Mouse (Mus musculus) liver, postnatal 0 days (tissue): ENCODE data around the gene Smyd1. TPM values are rescaled to one million over a fixed set of nuclear protein-coding genes. Genes with fewer than 3 reads are reported as not detected.

Experiments used
- ATAC-seq: fragments of 200-750 bp; cut with Nextera tagmentation; 2 replicates; pipeline ENCODE4 v1.8.0; 2017; ENCODE audit warnings: mild to moderate bottlenecking, moderate library complexity
- DNase-seq: peaks from one replicate; pipeline ENCODE4 v3.0.0-alpha.2; 2016
- H3K27ac ChIP-seq: fragments of 300-500 bp; sonication (generic); 2 replicates; pipeline ENCODE4 v1.5.1; 2014; ENCODE audit warnings: antibody characterized with exemption, moderate library complexity, mild to moderate bottlenecking, low read depth
- H3K27me3 ChIP-seq: fragments of 300-500 bp; sonication (generic); 2 replicates; pipeline ENCODE4 v1.6.1; 2014; ENCODE audit warnings: low read length, control low read depth, mixed read lengths; ENCODE audit not compliant: insufficient read depth
- H3K36me3 ChIP-seq: fragments of 300-500 bp; sonication (generic); replicated peaks from 2 replicates; pipeline ENCODE4 v1.6.1; 2014; ENCODE audit warnings: mild to moderate bottlenecking, control low read depth, low read length, moderate library complexity, mixed read lengths; ENCODE audit not compliant: insufficient read depth
- H3K4me1 ChIP-seq: fragments of 300-500 bp; sonication (generic); 2 replicates; pipeline ENCODE4 v1.6.1; 2014; ENCODE audit warnings: antibody characterized with exemption, mild to moderate bottlenecking, control low read depth; ENCODE audit not compliant: insufficient read depth
- H3K4me2 ChIP-seq: fragments of 300-500 bp; sonication (generic); 2 replicates; pipeline ENCODE4 v1.6.1; 2014; ENCODE audit warnings: low read depth, mild to moderate bottlenecking, low read length, moderate library complexity, mixed read lengths
- H3K4me3 ChIP-seq: fragments of 300-500 bp; sonication (generic); 2 replicates; pipeline ENCODE4 v1.5.1; 2014; ENCODE audit warnings: low read depth, low read length
- H3K9ac ChIP-seq: fragments of 300-500 bp; sonication (generic); replicated peaks from 2 replicates; pipeline ENCODE4 v1.6.1; 2014; ENCODE audit warnings: mild to moderate bottlenecking, moderate library complexity
- H3K9me3 ChIP-seq: fragments of 300-500 bp; sonication (generic); 2 replicates; pipeline ENCODE4 v1.6.1; 2016; ENCODE audit warnings: mild to moderate bottlenecking, control low read depth, low read length, mixed read lengths
- CTCF ChIP-seq: sonication (generic); IDR thresholded peaks from 2 replicates; pipeline ENCODE4 v1.5.1; 2016; ENCODE audit warnings: antibody characterized with exemption, low read depth
- EP300 ChIP-seq: IDR thresholded peaks from 2 replicates; pipeline ENCODE4 v1.6.1; 2016; ENCODE audit warnings: antibody characterized with exemption, low read depth, mild to moderate bottlenecking
- WGBS: fragments of 180-500 bp; shearing (Covaris S2); extraction: QIAGEN DNeasy Blood & Tissue Kit; methylation state at CpG from one replicate; pipeline ENCODE4 v1.1.7; 2014; ENCODE audit not compliant: insufficient replicate concordance; 5-methylcytosine and 5-hydroxymethylcytosine counted together
- polyA plus RNA-seq: library from polyadenylated mRNA; unstranded; fragments of >200 nt; fragmentation: Nextera tagmentation; extraction: Ambion mirVana; gene quantifications from 2 replicates; pipeline ENCODE4 v1.2.1, GENCODE M21; 2015

The Smyd1 gene
- polyA plus RNA-seq, 1 experiment from 2014 or later = 0.22 TPM

DNA sequence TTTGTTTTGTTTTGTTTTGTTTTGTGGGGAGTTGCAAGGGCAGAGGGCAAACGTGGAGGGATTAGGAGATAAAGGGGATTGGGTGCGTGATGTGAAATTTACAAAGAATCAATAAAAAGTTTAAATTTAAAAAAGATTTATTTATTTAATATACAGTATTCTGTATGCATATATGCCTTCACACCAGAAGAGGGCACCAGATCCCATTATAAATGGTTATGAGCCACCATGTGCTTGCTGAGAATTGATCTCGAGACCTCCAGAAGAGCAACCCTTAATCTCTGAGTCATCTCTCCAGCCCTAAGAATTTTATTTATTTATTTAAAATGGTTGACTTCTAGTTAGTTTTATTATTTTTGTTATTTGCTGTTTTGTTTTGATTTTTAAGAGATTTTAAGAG, 78.8 kb downstream of the Smyd1 start:
- no peak for ATAC-seq
- H3K27me3 ChIP-seq = no peaks in the 10 kb centered on the region
- 70% methylated on average over 3 of the region's 3 CpGs for WGBS

DNA sequence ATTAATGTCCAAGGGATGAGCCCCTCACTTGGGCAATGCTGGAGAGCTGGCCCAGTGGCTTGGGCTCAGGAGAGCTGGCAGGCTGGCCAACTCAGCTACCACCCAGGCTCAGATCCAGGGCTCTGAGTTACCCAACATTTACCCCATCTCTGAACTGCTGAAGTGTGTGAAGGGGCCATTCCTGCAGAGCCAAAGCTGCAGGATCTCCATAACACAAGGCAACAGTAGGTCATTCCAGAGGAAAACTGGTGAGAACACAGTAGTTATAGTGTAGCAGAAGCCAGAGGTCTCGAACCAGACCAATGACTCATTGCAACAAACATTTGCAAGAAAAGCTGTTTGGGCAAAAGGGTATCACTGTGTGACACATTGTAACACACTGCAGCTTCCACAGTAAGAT, 79.2 kb downstream of the Smyd1 start:
- WGBS = 71% methylated on average over 1 of the region's 1 CpGs
- ATAC-seq (no peak), DNase-seq (no peak)
- no peak overlapping the region for H3K27ac ChIP-seq
- H3K4me2 ChIP-seq = no peak overlapping the region
- peaks cover 2% of the 10 kb centered on the region; the same call in 1 of the 2 replicates for H3K4me1 ChIP-seq
- no peaks in the 10 kb centered on the region for H3K9me3 ChIP-seq
- no peak for TF ChIP-seq EP300
- no peak for TF ChIP-seq CTCF
- H3K27me3 ChIP-seq = no peaks in the 10 kb centered on the region
- no peaks in the 10 kb centered on the region for H3K36me3 ChIP-seq
- no peak overlapping the region for H3K9ac ChIP-seq
- H3K4me3 ChIP-seq = no peak overlapping the region

More for the DNA sequence above, 78.8 kb downstream of the Smyd1 start:
- Histone ChIP-seq H3K27ac (no peak overlapping the region), H3K9me3 (no peaks in the 10 kb centered on the region), H3K4me2 (no peak overlapping the region), H3K4me3 (no peak overlapping the region), H3K9ac (no peak overlapping the region), H3K36me3 (no peaks in the 10 kb centered on the region), H3K4me1 (peaks cover 1% of the 10 kb centered on the region; the same call in 1 of the 2 replicates)
- DNase-seq = no peak
- TF ChIP-seq EP300 = no peak
- TF ChIP-seq CTCF = 0 out of 2 replicates have a peak, but pooled peaks have one; percentile 17

DNA sequence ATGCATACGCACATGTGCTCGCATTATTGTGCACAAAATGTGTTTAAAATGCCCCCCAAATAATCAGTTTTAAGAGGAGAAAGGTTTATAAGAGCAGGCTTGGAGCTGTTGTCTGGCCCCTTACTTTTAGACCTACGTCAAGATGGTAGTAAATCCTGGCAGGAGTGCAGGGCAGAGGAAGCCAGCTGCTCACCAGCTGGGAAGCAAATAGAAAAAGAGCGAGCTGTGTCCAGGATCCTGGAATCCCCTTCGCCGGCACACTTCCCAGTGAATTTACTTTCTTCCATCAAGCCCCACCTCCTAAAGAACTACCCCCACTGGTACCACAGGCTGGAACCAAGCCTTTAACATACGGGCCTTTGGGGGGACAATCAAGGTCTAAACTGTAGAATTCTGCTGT, 81.2 kb downstream of the Smyd1 start:
- no peak for ATAC-seq
- H3K27me3 ChIP-seq = no peaks in the 10 kb centered on the region
- no peak overlapping the region for H3K27ac ChIP-seq
- TF ChIP-seq CTCF (no peak), EP300 (no peak)
- WGBS = 80% methylated on average over 7 of the region's 7 CpGs
- DNase-seq = no peak
- peaks cover 2% of the 10 kb centered on the region; the same call in 1 of the 2 replicates for H3K4me1 ChIP-seq
- no peak overlapping the region for H3K4me2 ChIP-seq
- H3K4me3 ChIP-seq = no peak overlapping the region
- H3K9me3 ChIP-seq = no peaks in the 10 kb centered on the region
- H3K9ac ChIP-seq = no peak overlapping the region
- H3K36me3 ChIP-seq = no peaks in the 10 kb centered on the region

DNA sequence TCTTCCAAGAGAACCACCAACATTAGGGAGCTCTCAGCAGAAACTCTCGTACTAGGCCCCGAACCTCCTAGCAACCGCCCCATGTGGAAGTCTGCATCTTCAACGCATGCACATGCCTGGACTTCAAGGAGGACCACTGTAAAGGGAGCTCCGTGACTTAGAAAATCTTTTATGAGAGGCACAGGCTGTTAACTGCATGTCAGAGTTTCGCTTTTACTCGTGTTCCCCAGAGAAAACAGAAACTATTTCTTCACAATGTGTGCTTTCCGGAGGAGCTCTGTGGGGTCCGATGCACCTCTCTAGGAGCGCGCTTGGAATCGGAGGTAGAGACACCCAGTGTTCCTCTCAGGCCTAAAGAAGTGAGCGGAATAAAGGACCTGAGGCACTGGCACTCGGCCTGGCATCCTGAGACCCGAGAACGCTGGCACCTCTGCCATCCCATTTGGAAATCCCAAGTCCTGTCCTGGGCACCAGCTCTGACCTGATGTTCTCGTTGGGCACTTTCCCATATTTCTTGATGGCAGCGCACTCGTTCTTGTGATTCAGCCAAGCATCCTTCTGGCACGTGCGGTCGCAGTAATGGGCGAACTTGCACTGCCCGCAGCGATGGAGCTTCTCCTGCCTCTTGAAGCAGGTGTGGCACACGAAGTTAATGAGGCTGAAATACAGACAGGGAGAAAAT, 82.8 kb downstream of the Smyd1 start:
- Histone ChIP-seq H3K27ac (no peak overlapping the region), H3K9me3 (no peaks in the 10 kb centered on the region), H3K9ac (no peak overlapping the region), H3K27me3 (no peaks in the 10 kb centered on the region), H3K4me1 (peaks cover 7% of the 10 kb centered on the region), H3K36me3 (no peaks in the 10 kb centered on the region), H3K4me2 (no peak overlapping the region), H3K4me3 (no peak overlapping the region)
- DNase-seq = no peak
- no peak for ATAC-seq
- 87% methylated on average over 26 of the region's 26 CpGs for WGBS
- TF ChIP-seq CTCF (no peak), EP300 (no peak)

DNA sequence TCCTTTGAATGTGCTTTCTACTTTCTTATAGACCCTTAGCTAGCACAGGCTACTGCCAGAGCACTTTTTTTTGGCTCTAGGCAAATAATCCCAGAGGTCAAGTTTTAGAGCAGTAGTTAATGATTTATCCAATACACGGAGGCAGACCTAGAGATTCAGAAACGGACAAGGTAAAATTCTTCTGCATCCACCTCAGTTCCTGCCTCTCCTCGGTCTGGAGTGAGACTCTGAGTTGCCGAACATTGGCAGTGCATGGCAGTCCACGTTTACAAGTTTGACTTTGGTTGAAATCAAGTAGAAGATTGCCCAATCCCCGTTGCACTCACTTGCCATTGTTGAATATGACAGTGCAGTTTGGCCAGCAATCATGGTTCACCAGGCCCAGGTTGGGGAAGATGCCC, 85.0 kb downstream of the Smyd1 start:
- Histone ChIP-seq H3K36me3 (no peaks in the 10 kb centered on the region), H3K4me3 (no peak overlapping the region), H3K4me1 (peaks cover 7% of the 10 kb centered on the region), H3K9ac (no peak overlapping the region), H3K9me3 (no peaks in the 10 kb centered on the region), H3K27ac (peak overlapping the region; percentile 68), H3K4me2 (no peak overlapping the region), H3K27me3 (no peaks in the 10 kb centered on the region)
- ATAC-seq = peak; percentile 65
- 51% methylated on average over 6 of the region's 6 CpGs for WGBS
- TF ChIP-seq CTCF (no peak), EP300 (no peak; the same call in 1 of the 2 replicates)
- peak; percentile 46 for DNase-seq

DNA sequence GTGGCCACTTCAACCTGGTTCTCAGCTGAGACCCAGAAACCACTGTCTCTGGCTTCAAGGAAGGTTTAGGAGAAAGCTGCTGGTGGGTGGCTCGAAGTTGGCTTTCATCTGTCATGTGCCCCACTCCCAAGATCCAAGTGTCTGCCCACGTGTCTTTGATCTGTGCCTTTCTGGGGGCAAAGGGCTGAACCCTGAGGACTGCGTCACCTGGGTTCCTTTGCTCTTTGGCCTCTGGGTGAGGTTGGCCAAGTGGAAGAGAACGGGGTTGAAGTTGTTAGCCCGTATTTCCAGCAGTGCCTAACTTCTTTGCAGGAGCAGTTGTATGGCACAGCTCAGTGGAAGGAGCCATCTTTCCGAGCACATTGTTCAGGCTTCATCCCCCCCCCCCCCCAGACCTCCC, 85.5 kb downstream of the Smyd1 start:
- no peaks in the 10 kb centered on the region for H3K9me3 ChIP-seq
- peak overlapping the region; percentile 68 for H3K27ac ChIP-seq
- H3K4me2 ChIP-seq = no peak overlapping the region

More for the DNA sequence above, 85.5 kb downstream of the Smyd1 start:
- 61% methylated on average over 6 of the region's 6 CpGs for WGBS
- Histone ChIP-seq H3K9ac (no peak overlapping the region), H3K27me3 (no peaks in the 10 kb centered on the region), H3K36me3 (no peaks in the 10 kb centered on the region), H3K4me3 (no peak overlapping the region), H3K4me1 (peaks cover 7% of the 10 kb centered on the region)
- TF ChIP-seq CTCF = no peak
- peak; percentile 72 for TF ChIP-seq EP300
- peak; percentile 60 for ATAC-seq
- DNase-seq = peak; percentile 32
